Mouse (Mus musculus) limb, embryonic 14.5 days (tissue): ENCODE measurements around the gene Sgtb. TPM values are rescaled to one million over a fixed set of nuclear protein-coding genes. Genes with fewer than 3 reads are reported as not detected.

Experiments used
- ATAC-seq: fragments of 200-750 bp; cut with Nextera tagmentation; 2 replicates; pipeline ENCODE4 v1.8.0; 2017; ENCODE audit warnings: low read depth, moderate number of reproducible peaks, moderate TSS enrichment; ENCODE audit not compliant: low FRiP score
- DNase-seq: peaks from one replicate; pipeline ENCODE4 v3.0.0-alpha.2; 2015; ENCODE audit warnings: low spot score
- H3K27ac ChIP-seq: fragments of 300-500 bp; sonication (generic); replicated peaks from 2 replicates; pipeline ENCODE4 v1.5.1; 2014; ENCODE audit warnings: low read depth, mild to moderate bottlenecking, low read length, moderate library complexity, mixed read lengths
- H3K27me3 ChIP-seq: fragments of 300-500 bp; sonication (generic); 2 replicates; pipeline ENCODE4 v1.6.1; 2014; ENCODE audit warnings: low read length, mixed read lengths; ENCODE audit not compliant: control insufficient read depth, insufficient read depth
- H3K36me3 ChIP-seq: fragments of 300-500 bp; sonication (generic); 2 replicates; pipeline ENCODE4 v1.6.1; 2014; ENCODE audit warnings: mild to moderate bottlenecking, low read length, moderate library complexity, mixed read lengths; ENCODE audit not compliant: control insufficient read depth, insufficient read depth
- H3K4me1 ChIP-seq: fragments of 300-500 bp; sonication (generic); 2 replicates; pipeline ENCODE4 v1.6.1; 2014; ENCODE audit warnings: antibody characterized with exemption, low read length, mixed read lengths; ENCODE audit not compliant: control insufficient read depth, insufficient read depth
- H3K4me2 ChIP-seq: fragments of 300-500 bp; sonication (generic); replicated peaks from 2 replicates; pipeline ENCODE4 v1.6.1; 2014; ENCODE audit warnings: low read depth, mild to moderate bottlenecking, low read length, moderate library complexity; ENCODE audit not compliant: severe bottlenecking
- H3K4me3 ChIP-seq: fragments of 300-500 bp; sonication (generic); replicated peaks from 2 replicates; pipeline ENCODE4 v1.5.1; 2014; ENCODE audit warnings: low read length
- H3K9ac ChIP-seq: fragments of 300-500 bp; sonication (generic); 2 replicates; pipeline ENCODE4 v1.6.1; 2014; ENCODE audit warnings: mild to moderate bottlenecking, low read depth, low read length, moderate library complexity; ENCODE audit not compliant: severe bottlenecking
- H3K9me3 ChIP-seq: fragments of 300-500 bp; sonication (generic); 2 replicates; pipeline ENCODE4 v1.6.1; 2016; ENCODE audit warnings: low read length; ENCODE audit not compliant: control insufficient read depth
- POLR2A ChIP-seq: fragments of 200-500 bp; IDR thresholded peaks from 2 replicates; pipeline ENCODE4 v1.8.0; 2012; ENCODE audit warnings: inconsistent platforms, mild to moderate bottlenecking, moderate library complexity, borderline replicate concordance; ENCODE audit not compliant: insufficient read depth, insufficient read length; ENCODE audit errors: extremely low read depth
- WGBS: fragments of 180-500 bp; shearing (Covaris S2); extraction: QIAGEN DNeasy Blood & Tissue Kit; methylation state at CpG from one replicate; pipeline ENCODE4 v1.1.7; 2014; 5-methylcytosine and 5-hydroxymethylcytosine counted together
- polyA plus RNA-seq, 2 experiments: library from polyadenylated mRNA; depleted of rRNA in 1 of 2; stranded (reverse) in 1 of 2; unstranded in 1 of 2; fragments of >200 nt; fragmentation: Nextera tagmentation in 1 of 2; extraction: Ambion mirVana in 1 of 2; gene quantifications; 2 replicates each; pipeline versions ENCODE4 v1.2.1 to v1.2.3; 2012 to 2014

Sgtb gene
- polyA plus RNA-seq, 2 experiments: 5.9 to 7.5 TPM

- no peak for DNase-seq
- WGBS: 91% methylated on average over 3 of the region's 3 CpGs
Observed at GRCm38 (mm10) chr13:104145646-104146045, 36.1 kb downstream of the Sgtb start.

GRCm38 (mm10) chr13:104154180-104154579 is 44.6 kb downstream of the Sgtb start:
- Histone ChIP-seq H3K27me3 (no peaks in the 10 kb centered on the region), H3K9me3 (no peaks in the 10 kb centered on the region), H3K4me1 (no peaks in the 10 kb centered on the region), H3K36me3 (peaks cover 39% of the 10 kb centered on the region), H3K4me2 (no peak overlapping the region), H3K4me3 (no peak overlapping the region), H3K27ac (no peak overlapping the region), H3K9ac (no peak overlapping the region)
- TF ChIP-seq POLR2A: no peak
- DNase-seq: no peak
- 93% methylated on average over 5 of the region's 5 CpGs for WGBS
- ATAC-seq: no peak

More at GRCm38 (mm10) chr13:104145646-104146045, 36.1 kb downstream of the Sgtb start:
- TF ChIP-seq POLR2A: no peak
- Histone ChIP-seq H3K27me3 (no peaks in the 10 kb centered on the region), H3K9ac (no peak overlapping the region), H3K36me3 (peaks cover 72% of the 10 kb centered on the region), H3K27ac (no peak overlapping the region), H3K4me1 (no peaks in the 10 kb centered on the region), H3K4me3 (no peak overlapping the region), H3K9me3 (no peaks in the 10 kb centered on the region), H3K4me2 (no peak overlapping the region)
- ATAC-seq: no peak

DNA sequence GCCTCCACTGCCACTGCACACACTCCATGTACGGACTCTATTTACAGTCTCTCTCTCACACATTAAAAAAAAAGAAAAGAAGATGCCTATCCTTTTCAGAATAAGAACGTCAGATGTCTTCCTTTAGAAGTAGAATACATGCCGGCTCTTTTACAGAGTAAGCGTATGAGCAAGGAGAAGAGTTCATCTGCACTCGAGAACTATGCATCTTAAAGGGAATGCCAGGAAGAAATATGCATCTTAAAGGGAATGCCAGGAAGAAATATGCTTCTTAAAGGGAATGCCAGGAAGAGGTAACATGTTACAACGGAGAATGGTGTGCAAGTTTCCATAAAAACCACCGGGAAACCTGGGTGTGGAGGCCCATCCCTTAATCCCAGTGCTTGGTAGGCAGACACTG is 45.6 kb downstream of the Sgtb start:
- no peak for TF ChIP-seq POLR2A
- Histone ChIP-seq H3K4me2 (no peak overlapping the region), H3K27ac (no peak overlapping the region), H3K9ac (no peak overlapping the region), H3K4me3 (no peak overlapping the region), H3K36me3 (peaks cover 42% of the 10 kb centered on the region), H3K27me3 (no peaks in the 10 kb centered on the region), H3K4me1 (no peaks in the 10 kb centered on the region), H3K9me3 (no peaks in the 10 kb centered on the region)
- ATAC-seq (no peak), DNase-seq (no peak)
- 84% methylated on average over 7 of the region's 7 CpGs for WGBS

- H3K4me1 ChIP-seq: no peaks in the 10 kb centered on the region
- H3K27ac ChIP-seq: no peak overlapping the region
- no peak for ATAC-seq
- H3K36me3 ChIP-seq: peaks cover 46% of the 10 kb centered on the region
- no peak for DNase-seq
- WGBS: 52% methylated on average over 1 of the region's 1 CpGs
- no peaks in the 10 kb centered on the region for H3K27me3 ChIP-seq
- no peak for TF ChIP-seq POLR2A
- H3K9ac ChIP-seq: no peak overlapping the region
- H3K4me3 ChIP-seq: no peak overlapping the region
- H3K9me3 ChIP-seq: no peaks in the 10 kb centered on the region
- H3K4me2 ChIP-seq: no peak overlapping the region
Observed at GRCm38 (mm10) chr13:104155686-104156085, 46.1 kb downstream of the Sgtb start.

DNA sequence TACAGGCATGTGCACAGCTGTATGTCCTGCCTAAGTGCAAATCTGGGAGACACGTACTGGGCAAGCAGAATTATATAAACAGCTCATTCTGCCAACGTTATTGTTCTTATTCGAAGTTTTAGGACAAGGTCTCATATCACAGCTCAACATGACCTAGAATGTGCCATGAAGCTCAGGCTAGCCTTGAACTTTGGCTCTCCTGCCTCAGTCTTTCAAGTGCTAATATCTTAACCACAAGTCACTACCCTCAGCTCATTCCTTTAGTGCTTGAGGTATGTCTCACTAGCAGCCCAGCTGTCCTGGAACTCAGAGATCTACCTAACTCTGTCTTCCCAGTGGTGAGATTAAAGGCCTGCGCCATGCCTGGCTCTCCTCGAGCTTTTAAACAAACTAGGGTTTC is 62.2 kb downstream of the Sgtb start:
- Histone ChIP-seq H3K36me3 (peaks cover 13% of the 10 kb centered on the region), H3K9me3 (0 out of 2 replicates have a peak, but pooled peaks cover 2% of the 10 kb centered on the region), H3K4me2 (no peak overlapping the region), H3K9ac (no peak overlapping the region), H3K27ac (no peak overlapping the region), H3K4me3 (no peak overlapping the region), H3K4me1 (0 out of 2 replicates have a peak, but pooled peaks cover 3% of the 10 kb centered on the region), H3K27me3 (no peaks in the 10 kb centered on the region)
- no peak for DNase-seq
- no peak for ATAC-seq
- WGBS: 90% methylated on average over 5 of the region's 5 CpGs
- no peak for TF ChIP-seq POLR2A

DNA sequence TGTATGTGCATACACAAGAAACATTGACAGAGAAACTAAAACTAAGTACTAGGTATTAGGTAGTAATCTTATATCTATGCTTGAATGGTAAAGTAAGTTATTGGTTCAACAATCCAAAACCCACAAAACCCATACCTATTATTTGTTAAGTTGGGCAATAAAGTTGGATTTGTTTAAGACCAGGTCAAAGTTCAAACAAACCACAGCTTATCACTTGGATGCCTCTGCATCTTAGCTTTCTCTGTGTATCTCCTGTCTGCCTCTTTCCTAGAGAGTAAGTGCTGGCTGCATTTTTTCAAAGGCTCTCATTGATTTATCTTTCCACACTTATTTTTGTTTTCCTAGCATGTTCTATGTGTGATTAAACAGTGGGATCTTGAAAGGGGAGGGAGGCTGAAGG is 63.0 kb downstream of the Sgtb start:
- no peak for ATAC-seq
- no peak for TF ChIP-seq POLR2A
- H3K27ac ChIP-seq: no peak overlapping the region

More for the DNA sequence above, 63.0 kb downstream of the Sgtb start:
- H3K9ac ChIP-seq: no peak overlapping the region
- no peak overlapping the region for H3K4me2 ChIP-seq
- H3K4me3 ChIP-seq: no peak overlapping the region
- H3K36me3 ChIP-seq: peaks cover 13% of the 10 kb centered on the region
- no peak for DNase-seq
- H3K4me1 ChIP-seq: peaks cover 7% of the 10 kb centered on the region; the same call in 1 of the 2 replicates
- 0 out of 2 replicates have a peak, but pooled peaks cover 2% of the 10 kb centered on the region for H3K9me3 ChIP-seq
- no peaks in the 10 kb centered on the region for H3K27me3 ChIP-seq
